Mouse (Mus musculus): Measurements from ENCODE around the gene Mad2l2.

Gene Mad2l2

GRCm38 (mm10) chr4:148169586-148169985 lies 39.4 kb downstream of the Mad2l2 start:
- WGBS: 36% methylated on average over 15 of the region's 15 CpGs

DNA sequence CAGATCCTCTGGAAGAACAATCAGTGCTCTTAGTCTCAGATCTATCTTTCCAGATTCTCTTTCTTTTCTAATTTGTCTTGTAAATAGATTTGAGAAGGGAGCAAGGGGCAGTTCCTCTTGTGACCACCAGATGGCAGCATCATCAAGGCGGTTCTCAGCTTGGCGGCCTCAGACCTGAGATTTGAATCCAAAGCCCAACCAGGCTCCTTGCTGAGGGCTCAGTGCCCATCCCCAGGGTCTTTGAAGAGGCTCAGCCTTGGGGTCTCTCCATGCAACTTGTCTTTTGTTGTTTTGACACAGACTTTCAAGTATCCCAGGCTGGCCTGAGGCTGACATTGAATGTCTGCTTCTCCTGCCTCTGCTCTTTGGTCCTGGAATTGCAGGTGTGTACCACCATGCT lies 40.7 kb downstream of the Mad2l2 start:
- WGBS: 3% methylated on average over 2 of the region's 2 CpGs

- WGBS: 71% methylated on average over 3 of the region's 3 CpGs
Observed at GRCm38 (mm10) chr4:148171261-148171660, 41.1 kb downstream of the Mad2l2 start.

DNA sequence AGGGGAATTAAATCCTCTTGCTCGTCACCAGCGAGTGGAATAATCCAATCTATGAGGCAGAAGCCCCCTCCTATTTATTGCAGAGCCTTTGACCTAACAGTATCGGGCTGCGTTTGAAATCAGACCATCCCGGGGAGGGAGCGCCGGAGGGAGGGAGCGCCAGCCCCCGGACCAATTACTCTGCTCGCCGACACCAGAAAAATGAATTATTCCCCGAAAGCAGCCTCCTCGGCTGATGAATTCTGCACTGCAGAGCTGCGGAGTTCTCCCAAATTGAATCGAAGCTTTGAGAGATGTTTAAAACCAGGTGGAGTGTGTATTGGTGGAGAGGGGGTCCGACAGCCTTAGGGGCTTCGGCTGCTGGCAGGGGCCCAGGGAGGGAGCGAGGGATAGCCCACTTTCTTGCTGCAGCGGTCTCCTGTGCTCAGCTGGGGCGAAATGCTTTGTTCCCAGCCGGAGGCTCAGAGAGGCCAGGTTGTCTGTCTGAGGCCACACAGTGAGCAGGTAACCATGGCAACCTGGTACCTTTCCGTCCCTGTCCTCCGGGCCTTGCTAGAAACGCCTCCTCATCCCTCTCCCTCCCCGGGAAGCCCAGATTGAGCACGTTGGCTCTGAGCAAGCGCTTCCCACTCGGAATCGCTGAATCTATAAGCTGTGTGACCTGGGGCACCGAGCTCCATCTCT lies 43.8 kb downstream of the Mad2l2 start:
- 2% methylated on average over 30 of the region's 30 CpGs for WGBS

GRCm38 (mm10) chr4:148174495-148174862 lies 44.3 kb downstream of the Mad2l2 start:
- 25% methylated on average over 12 of the region's 12 CpGs for WGBS

DNA sequence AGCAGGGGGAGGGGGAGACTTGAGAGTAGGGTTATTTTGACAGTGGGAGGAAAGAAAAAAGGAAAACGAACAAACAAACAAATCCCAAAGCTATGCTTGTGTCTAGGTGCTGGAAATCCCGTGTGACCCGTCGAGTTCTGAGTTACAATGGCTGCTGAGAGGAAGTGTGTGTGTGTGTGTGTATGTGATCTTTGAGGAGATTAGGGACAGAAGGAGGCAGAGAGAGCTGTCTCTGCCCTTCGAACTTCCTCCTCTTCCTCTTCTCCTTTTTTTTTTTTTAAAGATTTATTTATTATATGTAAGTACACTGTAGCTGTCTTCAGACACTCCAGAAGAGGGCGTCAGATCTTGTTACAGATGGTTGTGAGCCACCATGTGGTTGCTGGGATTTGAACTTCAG lies 46.4 kb downstream of the Mad2l2 start:
- 73% methylated on average over 5 of the region's 6 CpGs for WGBS

DNA sequence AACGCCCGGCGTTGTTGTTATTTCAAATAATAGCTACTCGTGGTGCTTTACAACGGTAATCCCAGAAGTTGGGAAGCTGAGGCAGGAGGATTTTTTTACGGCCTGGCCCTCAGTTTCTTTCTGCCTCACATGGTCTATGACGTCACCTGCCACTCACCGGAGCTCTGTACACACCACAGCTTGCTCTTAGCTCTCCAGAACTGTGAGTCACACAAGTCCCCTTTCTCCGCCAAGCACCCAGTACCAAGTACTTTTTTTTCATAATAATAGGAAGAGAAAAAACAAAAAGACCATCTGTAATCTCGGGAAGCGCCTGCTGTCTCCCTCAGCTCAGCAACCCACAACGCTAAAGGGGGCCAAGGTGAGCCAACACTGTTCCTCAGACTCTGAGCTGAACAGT lies 51.3 kb downstream of the Mad2l2 start:
- WGBS: 73% methylated on average over 12 of the region's 12 CpGs

DNA sequence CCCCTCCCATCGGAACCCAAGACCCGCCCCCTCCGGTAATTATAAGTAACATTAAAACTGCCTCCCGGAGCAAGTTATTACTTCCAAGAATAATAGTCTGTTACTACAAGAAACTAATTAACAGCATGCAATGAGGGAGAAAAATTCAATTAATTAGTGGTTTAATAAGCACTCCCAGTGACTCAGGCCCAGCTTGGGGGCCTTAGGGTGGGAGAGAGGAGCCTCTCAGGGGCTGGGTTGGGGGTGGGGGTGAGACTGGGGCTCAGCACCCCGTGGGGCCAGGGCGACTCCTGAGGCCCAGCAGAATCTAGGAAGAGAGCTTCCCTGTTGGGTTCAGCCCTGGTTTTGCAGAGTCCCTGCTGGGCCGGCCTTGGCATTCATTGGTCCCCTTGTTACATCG lies 52.2 kb downstream of the Mad2l2 start:
- WGBS: 39% methylated on average over 8 of the region's 8 CpGs

DNA sequence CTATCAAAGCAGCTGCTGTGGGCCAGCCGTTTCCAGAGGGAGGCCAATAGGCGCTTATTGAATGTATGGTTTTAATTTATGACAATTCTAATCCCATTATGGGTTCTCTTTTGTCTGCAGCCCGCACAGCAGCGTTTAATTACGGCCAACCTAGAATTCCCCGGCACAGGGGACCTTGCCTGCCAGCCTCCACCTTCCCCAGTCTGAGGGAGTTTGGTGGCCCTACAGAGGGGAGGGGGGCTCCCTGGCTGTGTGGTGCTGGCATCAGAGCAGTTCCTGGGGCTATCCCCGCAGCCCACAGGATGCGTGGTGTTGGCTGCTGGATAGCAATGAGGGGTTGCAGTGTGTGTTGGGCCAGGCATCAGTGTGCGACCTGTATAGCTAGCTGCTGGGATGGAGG lies 54.4 kb downstream of the Mad2l2 start:
- 52% methylated on average over 9 of the region's 9 CpGs for WGBS

DNA sequence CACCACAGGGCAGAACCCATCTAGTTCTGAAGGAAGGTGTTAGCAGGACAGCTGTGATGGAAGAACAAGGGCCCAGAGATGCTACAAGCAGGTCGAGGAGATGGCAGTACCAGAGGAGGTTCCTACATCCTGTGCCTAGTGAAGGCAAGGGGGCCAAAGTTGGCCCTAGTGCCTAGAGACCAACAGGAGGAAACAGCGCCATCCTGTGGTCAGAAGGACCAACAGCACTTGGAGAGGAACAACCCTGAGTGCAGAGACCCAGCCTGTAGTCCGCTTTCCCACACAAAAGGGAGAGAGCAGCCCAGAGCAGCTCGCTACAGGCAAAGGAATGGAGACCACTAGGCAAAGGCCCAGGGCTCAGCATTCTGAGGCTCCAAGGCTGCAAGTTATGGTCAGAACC lies 55.6 kb downstream of the Mad2l2 start:
- 75% methylated on average over 4 of the region's 4 CpGs for WGBS

DNA sequence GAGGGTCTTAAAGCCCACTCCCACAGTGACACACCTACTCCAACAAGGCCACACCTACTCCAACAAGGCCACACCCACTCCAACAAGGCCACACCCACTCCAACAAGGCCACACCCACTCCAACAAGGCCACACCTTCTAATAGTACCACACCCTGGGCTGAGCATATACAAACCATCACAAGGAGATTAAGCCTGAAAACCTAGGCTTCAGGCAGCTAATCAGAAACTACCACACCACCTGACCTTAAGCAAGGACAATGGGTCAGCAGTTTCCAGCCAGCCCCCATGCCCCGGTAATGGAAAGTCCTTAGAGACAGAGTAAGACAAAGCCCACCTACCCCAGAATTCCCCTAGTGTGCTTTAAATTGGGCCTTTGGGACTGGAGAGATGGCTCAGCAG lies 58.6 kb downstream of the Mad2l2 start:
- WGBS: 97% methylated on average over 1 of the region's 1 CpGs

GRCm38 (mm10) chr4:148192707-148193245 lies 62.6 kb downstream of the Mad2l2 start:
- 57% methylated on average over 11 of the region's 11 CpGs for WGBS

Measured in cerebral cortex, adult 2 months (tissue).